Mouse (Mus musculus) heart, embryonic 16.5 days (tissue): ENCODE measurements around the gene Hic1. TPM values are rescaled to one million over a fixed set of nuclear protein-coding genes. Genes with fewer than 3 reads are reported as not detected.

Experiments
- ATAC-seq: fragments of 200-750 bp; cut with Nextera tagmentation; replicated peaks from 2 replicates; pipeline ENCODE4 v1.8.0; 2017; ENCODE audit warnings: moderate number of reproducible peaks; ENCODE audit not compliant: insufficient read depth, low FRiP score; ENCODE audit errors: extremely low read depth
- H3K27ac ChIP-seq: fragments of 300-500 bp; sonication (generic); 2 replicates; pipeline ENCODE4 v1.5.1; 2014; ENCODE audit warnings: mild to moderate bottlenecking, low read length, control low read depth, moderate library complexity
- H3K27me3 ChIP-seq: fragments of 300-500 bp; sonication (generic); 2 replicates; pipeline ENCODE4 v1.6.1; 2014; ENCODE audit warnings: low read length, mixed read lengths; ENCODE audit not compliant: control insufficient read depth, insufficient read depth
- H3K36me3 ChIP-seq: fragments of 300-500 bp; sonication (generic); 2 replicates; pipeline ENCODE4 v1.6.1; 2014; ENCODE audit not compliant: control insufficient read depth, insufficient read depth
- H3K4me1 ChIP-seq: fragments of 300-500 bp; sonication (generic); 2 replicates; pipeline ENCODE4 v1.6.1; 2014; ENCODE audit warnings: low read length, mixed read lengths; ENCODE audit not compliant: control insufficient read depth, insufficient read depth
- H3K4me2 ChIP-seq: fragments of 300-500 bp; sonication (generic); 2 replicates; pipeline ENCODE4 v1.6.1; 2014; ENCODE audit warnings: low read depth, mild to moderate bottlenecking, control low read depth, low read length
- H3K4me3 ChIP-seq: fragments of 300-500 bp; sonication (generic); 2 replicates; pipeline ENCODE4 v1.5.1; 2014; ENCODE audit warnings: mild to moderate bottlenecking, control low read depth, low read length
- H3K9ac ChIP-seq: fragments of 300-500 bp; sonication (generic); 2 replicates; pipeline ENCODE4 v1.6.1; 2014; ENCODE audit warnings: low read length, control low read depth
- H3K9me3 ChIP-seq: fragments of 300-500 bp; sonication (generic); replicated peaks from 2 replicates; pipeline ENCODE4 v1.6.1; 2016; ENCODE audit warnings: low read length; ENCODE audit not compliant: control insufficient read depth
- WGBS: fragments of 180-500 bp; shearing (Covaris S2); extraction: QIAGEN DNeasy Blood & Tissue Kit; methylation state at CpG from one replicate; pipeline ENCODE4 v1.1.7; 2014; 5-methylcytosine and 5-hydroxymethylcytosine counted together
- polyA plus RNA-seq: library from polyadenylated mRNA; unstranded; fragments of >200 nt; fragmentation: Nextera tagmentation; extraction: Ambion mirVana; gene quantifications from 2 replicates; pipeline ENCODE4 v1.2.1, GENCODE M21; 2015

The Hic1 gene
- polyA plus RNA-seq, 1 experiment from 2014 or later = 7.1 TPM

GRCm38 (mm10) chr11:75129481-75129880 is 39.8 kb downstream of the Hic1 start:
- WGBS = 98% methylated on average over 6 of the region's 6 CpGs
- no peaks in the 10 kb centered on the region for H3K9me3 ChIP-seq
- no peaks in the 10 kb centered on the region for H3K36me3 ChIP-seq
- H3K4me2 ChIP-seq = no peak overlapping the region
- no peak for ATAC-seq
- peaks cover 15% of the 10 kb centered on the region for H3K4me1 ChIP-seq
- H3K4me3 ChIP-seq = no peak overlapping the region
- no peak overlapping the region for H3K27ac ChIP-seq
- no peak overlapping the region for H3K9ac ChIP-seq
- H3K27me3 ChIP-seq = no peaks in the 10 kb centered on the region

- Histone ChIP-seq H3K27ac (no peak overlapping the region), H3K27me3 (no peaks in the 10 kb centered on the region), H3K9me3 (no peaks in the 10 kb centered on the region), H3K4me1 (no peaks in the 10 kb centered on the region), H3K36me3 (no peaks in the 10 kb centered on the region), H3K9ac (no peak overlapping the region), H3K4me2 (no peak overlapping the region), H3K4me3 (no peak overlapping the region)
- 91% methylated on average over 3 of the region's 3 CpGs for WGBS
- no peak for ATAC-seq
Observed at GRCm38 (mm10) chr11:75126384-75126783, 42.9 kb downstream of the Hic1 start.

GRCm38 (mm10) chr11:75124406-75124805 is 44.9 kb downstream of the Hic1 start:
- Histone ChIP-seq H3K36me3 (no peaks in the 10 kb centered on the region), H3K27ac (no peak overlapping the region), H3K9me3 (no peaks in the 10 kb centered on the region), H3K4me3 (no peak overlapping the region), H3K9ac (no peak overlapping the region), H3K4me2 (no peak overlapping the region), H3K27me3 (no peaks in the 10 kb centered on the region), H3K4me1 (peaks cover 9% of the 10 kb centered on the region)
- no peak for ATAC-seq
- 97% methylated on average over 2 of the region's 2 CpGs for WGBS

- Histone ChIP-seq H3K4me1 (peaks cover 14% of the 10 kb centered on the region), H3K36me3 (no peaks in the 10 kb centered on the region), H3K9ac (no peak overlapping the region), H3K4me3 (no peak overlapping the region), H3K4me2 (no peak overlapping the region), H3K27ac (no peak overlapping the region), H3K27me3 (no peaks in the 10 kb centered on the region), H3K9me3 (no peaks in the 10 kb centered on the region)
- WGBS = 56% methylated on average over 1 of the region's 1 CpGs
- no peak for ATAC-seq
Observed at GRCm38 (mm10) chr11:75121348-75121747, 48.0 kb downstream of the Hic1 start.

GRCm38 (mm10) chr11:75119841-75120240 is 49.5 kb downstream of the Hic1 start:
- 50% methylated on average over 3 of the region's 3 CpGs for WGBS
- H3K4me3 ChIP-seq = no peak overlapping the region
- no peak overlapping the region for H3K4me2 ChIP-seq
- no peak overlapping the region for H3K27ac ChIP-seq
- ATAC-seq = no peak
- H3K4me1 ChIP-seq = peaks cover 15% of the 10 kb centered on the region
- no peak overlapping the region for H3K9ac ChIP-seq
- no peaks in the 10 kb centered on the region for H3K36me3 ChIP-seq
- no peaks in the 10 kb centered on the region for H3K9me3 ChIP-seq
- H3K27me3 ChIP-seq = no peaks in the 10 kb centered on the region

GRCm38 (mm10) chr11:75119298-75119697 is 50.0 kb downstream of the Hic1 start:
- WGBS = 83% methylated on average over 2 of the region's 2 CpGs
- Histone ChIP-seq H3K27ac (no peak overlapping the region), H3K4me1 (peaks cover 15% of the 10 kb centered on the region), H3K9me3 (no peaks in the 10 kb centered on the region), H3K4me3 (no peak overlapping the region), H3K9ac (no peak overlapping the region), H3K27me3 (no peaks in the 10 kb centered on the region), H3K4me2 (no peak overlapping the region), H3K36me3 (no peaks in the 10 kb centered on the region)
- no peak for ATAC-seq

GRCm38 (mm10) chr11:75118141-75118540 is 51.2 kb downstream of the Hic1 start:
- no peak for ATAC-seq
- H3K9ac ChIP-seq = no peak overlapping the region
- H3K4me1 ChIP-seq = peaks cover 15% of the 10 kb centered on the region
- no peak overlapping the region for H3K4me3 ChIP-seq
- H3K36me3 ChIP-seq = no peaks in the 10 kb centered on the region
- H3K27me3 ChIP-seq = no peaks in the 10 kb centered on the region
- no peak overlapping the region for H3K4me2 ChIP-seq
- WGBS = 84% methylated on average over 2 of the region's 2 CpGs
- no peak overlapping the region for H3K27ac ChIP-seq
- no peaks in the 10 kb centered on the region for H3K9me3 ChIP-seq

GRCm38 (mm10) chr11:75116379-75116778 is 52.9 kb downstream of the Hic1 start:
- H3K9ac ChIP-seq = no peak overlapping the region
- no peak for ATAC-seq
- no peaks in the 10 kb centered on the region for H3K9me3 ChIP-seq
- no peak overlapping the region for H3K4me2 ChIP-seq
- no peak overlapping the region for H3K4me3 ChIP-seq
- WGBS = 67% methylated on average over 6 of the region's 6 CpGs
- H3K27ac ChIP-seq = no peak overlapping the region
- no peaks in the 10 kb centered on the region for H3K36me3 ChIP-seq
- H3K4me1 ChIP-seq = peaks cover 15% of the 10 kb centered on the region
- H3K27me3 ChIP-seq = no peaks in the 10 kb centered on the region
